Mouse (Mus musculus): ENCODE results near the gene Zfp444.
"Not testable (repeated sequence)": the region's sequence is repeated elsewhere in the genome, so short reads cannot be mapped to it uniquely, and the experiment has no call there.

Gene Zfp444

GRCm38 (mm10) chr7:6214691-6215090 lies 42.7 kb downstream of the Zfp444 start:
- DNase-seq (ENCODE audit: low spot score in 2 of 2), result not testable (repeated sequence)

GRCm38 (mm10) chr7:6220147-6220546 lies 48.1 kb downstream of the Zfp444 start:
- no peak for DNase-seq (ENCODE audit: low spot score in 2 of 2)

- DNase-seq (ENCODE audit: low spot score in 2 of 2), result no peak
These were observed 50.0 kb downstream of the Zfp444 start, which contains the start of gene Zscan5b for GRCm38 (mm10) chr7:6221978-6222377. Gene Zscan5b (plus strand): TSS chr7:6222278.

GRCm38 (mm10) chr7:6228491-6228890 lies 56.5 kb downstream of the Zfp444 start:
- peak in 1 of 2 experiments; percentile 7 for DNase-seq (ENCODE audit: low spot score in 2 of 2)

GRCm38 (mm10) chr7:6239787-6240186 lies 67.8 kb downstream of the Zfp444 start:
- no peak for DNase-seq (ENCODE audit: low spot score in 2 of 2)

- DNase-seq (ENCODE audit: low spot score in 2 of 2), result peak; percentile 6 to 8
These were observed 68.9 kb downstream of the Zfp444 start for GRCm38 (mm10) chr7:6240841-6241425.
